Mouse (Mus musculus): Measurements from ENCODE around the gene Myo16. TPM values are rescaled to one million over a fixed set of nuclear protein-coding genes. Genes with fewer than 3 reads are reported as not detected.

The Myo16 gene
- polyA plus RNA-seq, 1 experiment from 2014 or later = 1.5 TPM

DNA sequence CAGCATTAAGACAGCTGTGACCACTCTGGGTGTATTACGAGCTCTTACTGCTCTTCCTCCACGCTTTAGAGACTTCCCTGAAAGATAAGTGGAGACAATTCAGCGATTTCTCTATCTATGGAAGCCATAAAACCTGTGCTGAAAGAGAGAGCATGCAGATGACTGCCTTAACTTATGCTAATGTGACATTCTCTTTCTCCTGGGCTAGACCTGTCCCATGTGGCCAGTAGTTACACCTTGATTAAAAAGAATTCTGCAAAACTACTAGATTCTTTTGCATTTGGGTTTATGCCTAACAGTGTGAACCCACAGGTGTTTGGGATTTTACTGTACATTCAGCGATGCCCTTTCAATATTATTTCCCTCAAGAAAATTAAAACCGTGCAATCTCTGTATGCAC, 328.4 kb downstream of the Myo16 start:
- no peak overlapping the region for H3K4me3 ChIP-seq (ENCODE audit: low read depth, low read length)
- DNase-seq (ENCODE audit: low spot score) (no peak), ATAC-seq (ENCODE audit: low FRiP score, low TSS enrichment) (no peak)
- no peaks in the 10 kb centered on the region for H3K36me3 ChIP-seq (ENCODE audit: control insufficient read depth, insufficient read depth, low read length)
- no peaks in the 10 kb centered on the region for H3K9me3 ChIP-seq (ENCODE audit: control insufficient read depth, low read length)
- no peak overlapping the region for H3K9ac ChIP-seq (ENCODE audit: low read length)
- no peaks in the 10 kb centered on the region for H3K27me3 ChIP-seq (ENCODE audit: control insufficient read depth, insufficient read depth, low read length)
- no peak overlapping the region for H3K27ac ChIP-seq (replicated peaks)
- H3K4me1 ChIP-seq (replicated peaks; ENCODE audit: control insufficient read depth, insufficient read depth) = no peaks in the 10 kb centered on the region
- no peak for TF ChIP-seq EP300 (optimal IDR thresholded peaks at IDR 0.05)
- no peak for TF ChIP-seq CTCF (IDR thresholded peaks at IDR 0.05; ENCODE audit: low read depth)
- whole genome bisulfite sequencing = 74% methylated on average over 5 of the region's 5 CpGs
- no peak overlapping the region for H3K4me2 ChIP-seq (replicated peaks; ENCODE audit: low read depth)

DNA sequence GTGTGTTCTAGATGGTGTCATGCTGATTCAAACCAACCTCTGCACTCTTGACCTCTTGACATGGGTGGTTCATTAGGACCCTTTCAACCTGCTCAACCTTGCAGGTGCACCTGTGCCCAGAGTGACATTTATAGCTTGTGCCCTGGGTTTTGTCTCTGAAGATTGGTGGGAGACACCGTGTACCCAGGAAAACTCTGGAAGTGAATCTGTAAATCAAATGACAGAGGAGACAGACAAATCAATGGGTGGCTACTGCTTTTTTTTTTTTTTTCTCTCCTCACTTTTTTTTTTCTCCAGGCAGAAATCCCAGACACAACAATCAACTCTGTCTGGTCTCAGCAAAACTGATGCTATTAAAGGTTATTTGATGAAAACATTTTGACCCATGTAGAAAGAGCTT, 329.2 kb downstream of the Myo16 start:
- no peaks in the 10 kb centered on the region for H3K27me3 ChIP-seq (ENCODE audit: control insufficient read depth, insufficient read depth, low read length)
- no peak overlapping the region for H3K9ac ChIP-seq (ENCODE audit: low read length)
- 53% methylated on average over 1 of the region's 1 CpGs for WGBS
- H3K4me1 ChIP-seq (replicated peaks; ENCODE audit: control insufficient read depth, insufficient read depth) = no peaks in the 10 kb centered on the region
- H3K27ac ChIP-seq (replicated peaks) = no peak overlapping the region
- no peaks in the 10 kb centered on the region for H3K36me3 ChIP-seq (ENCODE audit: control insufficient read depth, insufficient read depth, low read length)
- TF ChIP-seq EP300 (optimal IDR thresholded peaks at IDR 0.05) (no peak), CTCF (IDR thresholded peaks at IDR 0.05; ENCODE audit: low read depth) (no peak)
- no peak for DNase-seq (ENCODE audit: low spot score)
- H3K4me3 ChIP-seq (ENCODE audit: low read depth, low read length) = no peak overlapping the region
- ATAC-seq (ENCODE audit: low FRiP score, low TSS enrichment) = no peak
- H3K4me2 ChIP-seq (replicated peaks; ENCODE audit: low read depth) = no peak overlapping the region
- H3K9me3 ChIP-seq (ENCODE audit: control insufficient read depth, low read length) = no peaks in the 10 kb centered on the region

- H3K4me2 ChIP-seq (replicated peaks; ENCODE audit: low read depth) = no peak overlapping the region
- ATAC-seq (ENCODE audit: low FRiP score, low TSS enrichment) (no peak), DNase-seq (ENCODE audit: low spot score) (no peak)
- H3K36me3 ChIP-seq (ENCODE audit: control insufficient read depth, insufficient read depth, low read length) = no peaks in the 10 kb centered on the region
- no peak overlapping the region for H3K27ac ChIP-seq (replicated peaks)
- no peaks in the 10 kb centered on the region for H3K9me3 ChIP-seq (ENCODE audit: control insufficient read depth, low read length)
- H3K4me1 ChIP-seq (replicated peaks; ENCODE audit: control insufficient read depth, insufficient read depth) = no peaks in the 10 kb centered on the region
- no peaks in the 10 kb centered on the region for H3K27me3 ChIP-seq (ENCODE audit: control insufficient read depth, insufficient read depth, low read length)
- H3K9ac ChIP-seq (ENCODE audit: low read length) = no peak overlapping the region
- H3K4me3 ChIP-seq (ENCODE audit: low read depth, low read length) = no peak overlapping the region
- WGBS = 35% methylated on average over 5 of the region's 5 CpGs
- TF ChIP-seq CTCF (IDR thresholded peaks at IDR 0.05; ENCODE audit: low read depth) = no peak
- no peak for TF ChIP-seq EP300 (optimal IDR thresholded peaks at IDR 0.05)
Measured at GRCm38 (mm10) chr8:10483841-10484240, 330.1 kb downstream of the Myo16 start.

- WGBS = 84% methylated on average over 10 of the region's 10 CpGs
- no peak for DNase-seq (ENCODE audit: low spot score)
- no peaks in the 10 kb centered on the region for H3K9me3 ChIP-seq (ENCODE audit: control insufficient read depth, low read length)
- H3K9ac ChIP-seq (ENCODE audit: low read length) = no peak overlapping the region
- TF ChIP-seq EP300 (optimal IDR thresholded peaks at IDR 0.05) (no peak), CTCF (IDR thresholded peaks at IDR 0.05; ENCODE audit: low read depth) (no peak)
- no peaks in the 10 kb centered on the region for H3K27me3 ChIP-seq (ENCODE audit: control insufficient read depth, insufficient read depth, low read length)
- no peak overlapping the region for H3K4me2 ChIP-seq (replicated peaks; ENCODE audit: low read depth)
- no peaks in the 10 kb centered on the region for H3K4me1 ChIP-seq (replicated peaks; ENCODE audit: control insufficient read depth, insufficient read depth)
- no peaks in the 10 kb centered on the region for H3K36me3 ChIP-seq (ENCODE audit: control insufficient read depth, insufficient read depth, low read length)
- ATAC-seq (ENCODE audit: low FRiP score, low TSS enrichment) = no peak
- H3K4me3 ChIP-seq (ENCODE audit: low read depth, low read length) = no peak overlapping the region
- H3K27ac ChIP-seq (replicated peaks) = no peak overlapping the region
Measured at GRCm38 (mm10) chr8:10489738-10490419, 336.2 kb downstream of the Myo16 start.

- Histone ChIP-seq H3K27me3 (ENCODE audit: control insufficient read depth, insufficient read depth, low read length) (no peaks in the 10 kb centered on the region), H3K36me3 (ENCODE audit: control insufficient read depth, insufficient read depth, low read length) (no peaks in the 10 kb centered on the region), H3K27ac (replicated peaks) (no peak overlapping the region), H3K9me3 (ENCODE audit: control insufficient read depth, low read length) (no peaks in the 10 kb centered on the region), H3K9ac (ENCODE audit: low read length) (no peak overlapping the region), H3K4me1 (replicated peaks; ENCODE audit: control insufficient read depth, insufficient read depth) (no peaks in the 10 kb centered on the region), H3K4me2 (replicated peaks; ENCODE audit: low read depth) (no peak overlapping the region), H3K4me3 (ENCODE audit: low read depth, low read length) (no peak overlapping the region)
- TF ChIP-seq CTCF (IDR thresholded peaks at IDR 0.05; ENCODE audit: low read depth) = no peak
- TF ChIP-seq EP300 (optimal IDR thresholded peaks at IDR 0.05) = no peak
- DNase-seq (ENCODE audit: low spot score) (no peak), ATAC-seq (ENCODE audit: low FRiP score, low TSS enrichment) (no peak)
- 79% methylated on average over 2 of the region's 2 CpGs for WGBS
Measured at GRCm38 (mm10) chr8:10490420-10490784, 336.7 kb downstream of the Myo16 start.

- H3K4me2 ChIP-seq (replicated peaks; ENCODE audit: low read depth) = no peak overlapping the region
- ATAC-seq (ENCODE audit: low FRiP score, low TSS enrichment) (no peak), DNase-seq (ENCODE audit: low spot score) (no peak)
- H3K27ac ChIP-seq (replicated peaks) = no peak overlapping the region
- 72% methylated on average over 6 of the region's 6 CpGs for WGBS
- TF ChIP-seq CTCF (IDR thresholded peaks at IDR 0.05; ENCODE audit: low read depth) = no peak
- no peak for TF ChIP-seq EP300 (optimal IDR thresholded peaks at IDR 0.05)
- no peak overlapping the region for H3K9ac ChIP-seq (ENCODE audit: low read length)
- H3K36me3 ChIP-seq (ENCODE audit: control insufficient read depth, insufficient read depth, low read length) = no peaks in the 10 kb centered on the region
- H3K9me3 ChIP-seq (ENCODE audit: control insufficient read depth, low read length) = no peaks in the 10 kb centered on the region
- H3K4me1 ChIP-seq (replicated peaks; ENCODE audit: control insufficient read depth, insufficient read depth) = no peaks in the 10 kb centered on the region
- H3K27me3 ChIP-seq (ENCODE audit: control insufficient read depth, insufficient read depth, low read length) = no peaks in the 10 kb centered on the region
- H3K4me3 ChIP-seq (ENCODE audit: low read depth, low read length) = no peak overlapping the region
Measured at GRCm38 (mm10) chr8:10490874-10491273, 337.2 kb downstream of the Myo16 start.

Data from stomach, postnatal 0 days (tissue).